Mouse (Mus musculus) heart, embryonic 14.5 days (tissue): ENCODE measurements at regions not wholly inside any gene's neighbourhood (a gene's known extent, or its start where the extent isn't known, plus 50 kb on each side); places are given as distances from the start of the nearest gene placed in this dataset.

ENCODE experiments used
- ATAC-seq: fragments of 200-750 bp; cut with Nextera tagmentation; 2 replicates; pipeline ENCODE4 v1.8.0; 2017; ENCODE audit warnings: low read depth, moderate TSS enrichment; ENCODE audit not compliant: insufficient number of reproducible peaks, insufficient read depth, low FRiP score
- H3K27ac ChIP-seq, 2 experiments: fragments of 200-500 bp in 1 of 2; fragments of 300-500 bp in 1 of 2; sonication (generic) in 1 of 2; replicated peaks in 1 of 2; 2 replicates each; pipeline ENCODE4 v1.5.1; 2012 to 2014; ENCODE audit warnings: low read depth in 2 of 2, low read length in 2 of 2, control low read depth in 1 of 2, mild to moderate bottlenecking in 1 of 2, mixed read lengths in 1 of 2; ENCODE audit not compliant: control insufficient read depth in 1 of 2, insufficient read depth in 1 of 2
- H3K27me3 ChIP-seq: fragments of 300-500 bp; sonication (generic); 2 replicates; pipeline ENCODE4 v1.6.1; 2014; ENCODE audit warnings: mild to moderate bottlenecking, low read length, control low read depth; ENCODE audit not compliant: control insufficient read depth, insufficient read depth
- H3K36me3 ChIP-seq: fragments of 300-500 bp; sonication (generic); 2 replicates; pipeline ENCODE4 v1.6.1; 2014; ENCODE audit warnings: mild to moderate bottlenecking, control low read depth, low read length, mixed read lengths; ENCODE audit not compliant: control insufficient read depth, insufficient read depth
- H3K4me1 ChIP-seq, 2 experiments: fragments of 200-500 bp in 1 of 2; fragments of 300-500 bp in 1 of 2; sonication (generic) in 1 of 2; 2 replicates each; pipeline ENCODE4 v1.6.1; 2012 to 2014; ENCODE audit warnings: low read length in 2 of 2, control low read depth in 1 of 2, mixed read lengths in 1 of 2; ENCODE audit not compliant: control insufficient read depth in 2 of 2, insufficient read depth in 2 of 2
- H3K4me2 ChIP-seq: fragments of 300-500 bp; sonication (generic); 2 replicates; pipeline ENCODE4 v1.6.1; 2014; ENCODE audit warnings: mild to moderate bottlenecking, low read length
- H3K4me3 ChIP-seq, 2 experiments: fragments of 200-500 bp in 1 of 2; fragments of 300-500 bp in 1 of 2; sonication (generic) in 1 of 2; 2 replicates each; pipeline ENCODE4 v1.5.1; 2012 to 2014; ENCODE audit warnings: low read length in 2 of 2, mild to moderate bottlenecking in 2 of 2, control low read depth in 1 of 2, low read depth in 1 of 2, moderate library complexity in 1 of 2; ENCODE audit not compliant: control insufficient read depth in 1 of 2, insufficient read depth in 1 of 2
- H3K9ac ChIP-seq: fragments of 300-500 bp; sonication (generic); 2 replicates; pipeline ENCODE4 v1.6.1; 2014; ENCODE audit warnings: mild to moderate bottlenecking, low read length
- H3K9me3 ChIP-seq: fragments of 300-500 bp; sonication (generic); 2 replicates; pipeline ENCODE4 v1.6.1; 2016; ENCODE audit warnings: low read length, control low read depth; ENCODE audit not compliant: control insufficient read depth
- WGBS: fragments of 180-500 bp; shearing (Covaris S2); extraction: QIAGEN DNeasy Blood & Tissue Kit; methylation state at CpG from one replicate; pipeline ENCODE4 v1.1.7; 2014; 5-methylcytosine and 5-hydroxymethylcytosine counted together

GRCm38 (mm10) chr16:7602428-7602827 is 822.5 kb downstream of the Tmem114 start:
- 29% methylated on average over 1 of the region's 1 CpGs for WGBS

GRCm38 (mm10) chr16:7574879-7575278 is 850.1 kb downstream of the Tmem114 start:
- Histone ChIP-seq H3K4me3 (no peak overlapping the region), H3K36me3 (no peaks in the 10 kb centered on the region), H3K4me1 (no peaks in the 10 kb centered on the region), H3K9me3 (no peaks in the 10 kb centered on the region), H3K4me2 (no peak overlapping the region), H3K9ac (no peak overlapping the region), H3K27ac (no peak overlapping the region), H3K27me3 (no peaks in the 10 kb centered on the region)
- ATAC-seq: no peak
- WGBS: 50% methylated on average over 3 of the region's 3 CpGs

More at GRCm38 (mm10) chr16:7602428-7602827, 822.5 kb downstream of the Tmem114 start:
- H3K4me1 ChIP-seq: peaks cover 0 to 2% of the 10 kb centered on the region in 2 experiments; a peak in 1 of 4 replicates
- no peak overlapping the region for H3K27ac ChIP-seq
- H3K27me3 ChIP-seq: no peaks in the 10 kb centered on the region
- no peak overlapping the region for H3K9ac ChIP-seq
- 0 out of 2 replicates have a peak, but pooled peaks cover 3% of the 10 kb centered on the region for H3K9me3 ChIP-seq
- no peak overlapping the region for H3K4me3 ChIP-seq
- no peak overlapping the region for H3K4me2 ChIP-seq
- no peak for ATAC-seq
- no peaks in the 10 kb centered on the region for H3K36me3 ChIP-seq

DNA sequence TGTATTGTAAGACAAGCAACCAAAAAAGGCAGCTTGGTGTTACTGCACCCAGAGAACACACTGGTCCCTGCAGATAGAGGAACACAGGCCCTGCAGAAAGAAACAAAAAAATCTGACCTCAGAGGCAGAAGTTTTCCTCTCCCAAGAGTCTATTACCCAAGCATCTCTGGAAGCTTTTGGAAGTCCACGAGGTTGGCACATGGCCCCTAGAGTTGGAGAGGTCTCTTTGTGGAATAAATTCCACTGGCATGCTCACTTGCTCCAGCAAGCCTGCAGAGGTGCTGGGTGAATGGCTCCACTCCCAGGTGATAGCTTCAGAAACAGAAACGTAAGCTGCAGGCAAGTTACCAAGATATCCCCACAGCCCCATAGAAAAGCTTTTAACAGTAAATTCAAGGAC is 864.1 kb downstream of the Tmem114 start:
- Histone ChIP-seq H3K27me3 (no peaks in the 10 kb centered on the region), H3K27ac (no peak overlapping the region)
- WGBS: 44% methylated on average over 2 of the region's 2 CpGs

GRCm38 (mm10) chr16:7559177-7559576 is 865.8 kb downstream of the Tmem114 start:
- no peaks in the 10 kb centered on the region for H3K36me3 ChIP-seq
- H3K4me3 ChIP-seq: no peak overlapping the region
- no peak overlapping the region for H3K4me2 ChIP-seq
- H3K9ac ChIP-seq: no peak overlapping the region
- no peaks in the 10 kb centered on the region for H3K4me1 ChIP-seq
- no peaks in the 10 kb centered on the region for H3K27me3 ChIP-seq
- no peaks in the 10 kb centered on the region for H3K9me3 ChIP-seq
- no peak overlapping the region for H3K27ac ChIP-seq
- 47% methylated on average over 1 of the region's 1 CpGs for WGBS
- ATAC-seq: no peak

More for the DNA sequence above, 864.1 kb downstream of the Tmem114 start:
- H3K36me3 ChIP-seq: no peaks in the 10 kb centered on the region
- no peak overlapping the region for H3K4me2 ChIP-seq
- H3K4me1 ChIP-seq: no peaks in the 10 kb centered on the region
- no peaks in the 10 kb centered on the region for H3K9me3 ChIP-seq
- ATAC-seq: no peak
- no peak overlapping the region for H3K4me3 ChIP-seq
- no peak overlapping the region for H3K9ac ChIP-seq

- no peaks in the 10 kb centered on the region for H3K9me3 ChIP-seq
These were observed 866.3 kb downstream of the Tmem114 start for GRCm38 (mm10) chr16:7558637-7559036.

GRCm38 (mm10) chr16:7555911-7556310 is 869.0 kb downstream of the Tmem114 start:
- Histone ChIP-seq H3K27me3 (no peaks in the 10 kb centered on the region), H3K4me2 (no peak overlapping the region), H3K9me3 (no peaks in the 10 kb centered on the region), H3K4me1 (no peaks in the 10 kb centered on the region), H3K36me3 (no peaks in the 10 kb centered on the region), H3K27ac (no peak overlapping the region), H3K9ac (no peak overlapping the region), H3K4me3 (no peak overlapping the region)
- no peak for ATAC-seq
- WGBS: 71% methylated on average over 9 of the region's 9 CpGs

More at GRCm38 (mm10) chr16:7558637-7559036, 866.3 kb downstream of the Tmem114 start:
- H3K27me3 ChIP-seq: no peaks in the 10 kb centered on the region
- no peaks in the 10 kb centered on the region for H3K36me3 ChIP-seq
- H3K4me3 ChIP-seq: no peak overlapping the region
- no peak overlapping the region for H3K4me2 ChIP-seq
- no peak for ATAC-seq
- H3K27ac ChIP-seq: no peak overlapping the region
- WGBS: 61% methylated on average over 1 of the region's 1 CpGs
- H3K9ac ChIP-seq: no peak overlapping the region
- H3K4me1 ChIP-seq: no peaks in the 10 kb centered on the region

DNA sequence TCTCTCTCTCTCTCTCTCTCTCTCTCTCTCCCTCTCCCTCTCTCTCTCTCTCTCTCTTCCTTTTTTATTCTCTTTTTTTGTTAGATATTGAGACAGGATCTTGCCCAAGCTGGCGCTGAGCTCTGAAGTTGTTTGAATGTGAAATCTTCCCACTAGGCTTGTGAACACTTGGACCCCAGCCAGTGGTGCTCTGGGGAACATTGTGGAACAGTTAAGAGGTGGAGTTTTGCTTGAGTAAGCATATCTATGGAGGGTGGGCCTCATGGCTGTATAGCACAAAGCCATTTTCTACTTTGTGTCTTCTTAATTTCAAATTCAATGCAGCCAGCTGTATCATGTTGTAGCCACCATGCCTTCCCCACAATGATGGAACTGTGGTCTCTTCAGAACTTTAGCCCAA is 875.4 kb downstream of the Tmem114 start:
- H3K4me3 ChIP-seq: no peak overlapping the region
- H3K9me3 ChIP-seq: no peaks in the 10 kb centered on the region
- H3K36me3 ChIP-seq: no peaks in the 10 kb centered on the region
- 68% methylated on average over 1 of the region's 1 CpGs for WGBS
- no peak overlapping the region for H3K27ac ChIP-seq
- no peaks in the 10 kb centered on the region for H3K4me1 ChIP-seq
- no peaks in the 10 kb centered on the region for H3K27me3 ChIP-seq
- H3K4me2 ChIP-seq: no peak overlapping the region
- ATAC-seq: no peak
- no peak overlapping the region for H3K9ac ChIP-seq

GRCm38 (mm10) chr16:7544067-7544466 is 880.9 kb downstream of the Tmem114 start:
- Histone ChIP-seq H3K27me3 (no peaks in the 10 kb centered on the region), H3K4me3 (no peak overlapping the region), H3K27ac (no peak overlapping the region), H3K9ac (no peak overlapping the region), H3K36me3 (no peaks in the 10 kb centered on the region), H3K4me1 (no peaks in the 10 kb centered on the region), H3K4me2 (no peak overlapping the region), H3K9me3 (no peaks in the 10 kb centered on the region)
- 67% methylated on average over 4 of the region's 4 CpGs for WGBS
- no peak for ATAC-seq
